11 mouse cellular contexts compared by ENCODE assay signal in the genomic region with DNA sequence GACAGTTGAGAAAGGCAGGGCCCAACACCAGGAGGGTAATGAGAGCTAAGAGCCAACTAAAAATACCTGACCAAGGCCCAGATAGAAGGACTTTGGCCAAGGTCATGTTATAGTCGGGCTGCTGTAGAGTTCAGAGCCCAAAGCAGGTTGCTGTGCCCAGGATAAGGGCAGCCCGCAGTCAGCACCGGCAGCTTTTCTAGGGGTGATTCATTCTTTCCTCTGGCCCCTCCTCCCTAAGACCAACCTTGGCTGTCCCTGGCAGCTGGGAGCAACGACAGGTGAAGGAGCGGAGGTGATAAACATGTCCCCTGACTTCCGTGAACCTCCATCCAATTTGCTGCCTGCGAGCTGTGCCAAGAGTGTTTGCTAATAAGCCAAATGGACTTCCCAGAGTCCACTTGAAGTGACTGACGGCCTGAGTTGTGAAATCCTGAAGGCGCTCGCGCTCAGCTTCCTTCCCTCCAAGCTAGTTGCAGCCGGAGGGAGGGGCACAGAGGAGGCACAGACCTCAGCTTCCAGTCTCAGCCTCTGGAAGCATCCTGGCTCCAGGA.
DNase-seq lines count a peak whose midpoint lies in the region; ATAC-seq and TF ChIP-seq lines count a peak whose summit lies in the region.
"Had no signal": no experiment of that assay in that cellular context is flagged by ENCODE, and none has a peak within 500 bp of the region (broad histone marks: within the 10 kb centered on the region; RNA-seq: fewer than 3 reads in every experiment).

No protein-coding gene starts in this region.

- H3K27me3 ChIP-seq in heart, embryonic 12.5 days (replicated peaks), result peaks cover 39% of the 10 kb centered on the region
- H3K27me3 ChIP-seq in liver, postnatal 0 days (ENCODE audit: insufficient read depth, low read length), result no peaks in the 10 kb centered on the region
- no peaks in the 10 kb centered on the region for H3K27me3 ChIP-seq in liver, embryonic 12.5 days (replicated peaks)
- no peaks in the 10 kb centered on the region for H3K27me3 ChIP-seq in midbrain, embryonic 14.5 days (ENCODE audit: control insufficient read depth, insufficient read depth, low read length)
- H3K27me3 ChIP-seq: midbrain, embryonic 13.5 days had no signal

- H3K9ac ChIP-seq in heart, embryonic 12.5 days, result no peak overlapping the region
- H3K9ac ChIP-seq in liver, postnatal 0 days (replicated peaks), result no peak overlapping the region
- H3K9ac ChIP-seq in liver, embryonic 12.5 days, result no peak overlapping the region
- H3K9ac ChIP-seq in midbrain, embryonic 14.5 days (replicated peaks; ENCODE audit: low read length), result no peak overlapping the region
- H3K9ac ChIP-seq: hindbrain, embryonic 12.5 days; midbrain, embryonic 13.5 days had no signal

- no peak for ATAC-seq in heart, embryonic 12.5 days (ENCODE audit: insufficient number of reproducible peaks, low FRiP score)
- ATAC-seq in liver, postnatal 0 days, result no peak; the same call in 1 of the 2 replicates
- ATAC-seq in liver, embryonic 12.5 days, result no peak
- no peak for ATAC-seq in midbrain, embryonic 14.5 days (ENCODE audit: low FRiP score, low TSS enrichment)
- ATAC-seq: midbrain, embryonic 13.5 days had no signal

- no peaks in the 10 kb centered on the region for H3K9me3 ChIP-seq in heart, embryonic 12.5 days (replicated peaks)
- no peaks in the 10 kb centered on the region for H3K9me3 ChIP-seq in liver, postnatal 0 days (ENCODE audit: low read length)
- no peaks in the 10 kb centered on the region for H3K9me3 ChIP-seq in liver, embryonic 12.5 days (replicated peaks)
- H3K9me3 ChIP-seq in midbrain, embryonic 14.5 days (ENCODE audit: control insufficient read depth, low read length), result no peaks in the 10 kb centered on the region
- H3K9me3 ChIP-seq: hindbrain, embryonic 12.5 days; midbrain, embryonic 13.5 days had no signal

- no peak for TF ChIP-seq EP300 in liver, postnatal 0 days (IDR thresholded peaks at IDR 0.05; ENCODE audit: low read depth)

- H3K27ac ChIP-seq in heart, embryonic 12.5 days (ENCODE audit: poor library complexity, severe bottlenecking), result no peak overlapping the region
- H3K27ac ChIP-seq in liver, postnatal 0 days (ENCODE audit: low read depth), result no peak overlapping the region
- no peak overlapping the region for H3K27ac ChIP-seq in liver, embryonic 12.5 days
- H3K27ac ChIP-seq in midbrain, embryonic 14.5 days (replicated peaks; ENCODE audit: low read depth, low read length), result no peak overlapping the region
- H3K27ac ChIP-seq: hindbrain, embryonic 12.5 days; midbrain, embryonic 13.5 days had no signal

- 0 out of 2 replicates have a peak overlapping the region, but pooled peaks have one; percentile 9 for H3K4me2 ChIP-seq in heart, embryonic 12.5 days
- H3K4me2 ChIP-seq in liver, postnatal 0 days (ENCODE audit: low read depth, low read length), result no peak overlapping the region
- H3K4me2 ChIP-seq in liver, embryonic 12.5 days, result no peak overlapping the region
- no peak overlapping the region for H3K4me2 ChIP-seq in midbrain, embryonic 14.5 days (ENCODE audit: low read length)
- H3K4me2 ChIP-seq: hindbrain, embryonic 12.5 days; midbrain, embryonic 13.5 days had no signal

- H3K36me3 ChIP-seq in heart, embryonic 12.5 days, result no peaks in the 10 kb centered on the region
- H3K36me3 ChIP-seq in liver, postnatal 0 days (replicated peaks; ENCODE audit: insufficient read depth, low read length), result no peaks in the 10 kb centered on the region
- no peaks in the 10 kb centered on the region for H3K36me3 ChIP-seq in liver, embryonic 12.5 days
- H3K36me3 ChIP-seq in midbrain, embryonic 14.5 days (ENCODE audit: control insufficient read depth, insufficient read depth, low read length), result no peaks in the 10 kb centered on the region
- H3K36me3 ChIP-seq: hindbrain, embryonic 12.5 days; midbrain, embryonic 13.5 days had no signal

- H3K4me3 ChIP-seq in heart, embryonic 12.5 days, result no peak overlapping the region
- H3K4me3 ChIP-seq in liver, postnatal 0 days (ENCODE audit: low read depth, low read length), result no peak overlapping the region
- no peak overlapping the region for H3K4me3 ChIP-seq in liver, embryonic 12.5 days
- H3K4me3 ChIP-seq in midbrain, embryonic 14.5 days (replicated peaks; ENCODE audit: low read depth, low read length), result no peak overlapping the region
- H3K4me3 ChIP-seq: hindbrain, embryonic 12.5 days; midbrain, embryonic 13.5 days had no signal

- DNase-seq in heart, adult 11 months, result no peak
- peak; percentile 22 for DNase-seq in liver, postnatal 0 days
- DNase-seq in lung, postnatal 10 days, result peak; percentile 45
- no peak for DNase-seq in midbrain, embryonic 14.5 days
- DNase-seq in frontal cortex, postnatal 36 days (ENCODE audit: low spot score in 2 of 2), result no peak
- DNase-seq: cerebellum, adult 18-20 months; layer of hippocampus, adult 9-11 months had no signal

- peaks cover 12% of the 10 kb centered on the region for H3K4me1 ChIP-seq in heart, embryonic 12.5 days (replicated peaks)
- 0 out of 2 replicates have a peak, but pooled peaks cover 3% of the 10 kb centered on the region for H3K4me1 ChIP-seq in liver, postnatal 0 days (ENCODE audit: insufficient read depth)
- H3K4me1 ChIP-seq in liver, embryonic 12.5 days, result no peaks in the 10 kb centered on the region
- peaks cover 6% of the 10 kb centered on the region; the same call in 1 of the 2 replicates for H3K4me1 ChIP-seq in midbrain, embryonic 14.5 days (ENCODE audit: control insufficient read depth, insufficient read depth, low read length)

- TF ChIP-seq CTCF in liver, postnatal 0 days (IDR thresholded peaks at IDR 0.05; ENCODE audit: low read depth), result no peak

- whole genome bisulfite sequencing in heart, embryonic 12.5 days, result 26% methylated on average over 12 of the region's 12 CpGs
- WGBS in liver, postnatal 0 days (ENCODE audit: insufficient replicate concordance), result 26% methylated on average over 12 of the region's 12 CpGs
- 37% methylated on average over 12 of the region's 12 CpGs for WGBS in liver, embryonic 12.5 days (ENCODE audit: insufficient replicate concordance)
- WGBS in midbrain, embryonic 14.5 days, result 73% methylated on average over 12 of the region's 12 CpGs

Comparison
In these comparisons a context has a peak if more than half of its experiments do, and no peak if none do; other contexts are left out.
1. DNase-seq: peak in liver, postnatal 0 days (single experiment) and lung, postnatal 10 days (single experiment); none in heart, adult 11 months (single experiment), midbrain, embryonic 14.5 days (single experiment) and frontal cortex, postnatal 36 days (0 of 2).